Mouse (Mus musculus): ENCODE results near the gene Ank3.
"Not testable (repeated sequence)": the region's sequence is repeated elsewhere in the genome, so short reads cannot be mapped to it uniquely, and the experiment has no call there.

Ank3 gene

DNA sequence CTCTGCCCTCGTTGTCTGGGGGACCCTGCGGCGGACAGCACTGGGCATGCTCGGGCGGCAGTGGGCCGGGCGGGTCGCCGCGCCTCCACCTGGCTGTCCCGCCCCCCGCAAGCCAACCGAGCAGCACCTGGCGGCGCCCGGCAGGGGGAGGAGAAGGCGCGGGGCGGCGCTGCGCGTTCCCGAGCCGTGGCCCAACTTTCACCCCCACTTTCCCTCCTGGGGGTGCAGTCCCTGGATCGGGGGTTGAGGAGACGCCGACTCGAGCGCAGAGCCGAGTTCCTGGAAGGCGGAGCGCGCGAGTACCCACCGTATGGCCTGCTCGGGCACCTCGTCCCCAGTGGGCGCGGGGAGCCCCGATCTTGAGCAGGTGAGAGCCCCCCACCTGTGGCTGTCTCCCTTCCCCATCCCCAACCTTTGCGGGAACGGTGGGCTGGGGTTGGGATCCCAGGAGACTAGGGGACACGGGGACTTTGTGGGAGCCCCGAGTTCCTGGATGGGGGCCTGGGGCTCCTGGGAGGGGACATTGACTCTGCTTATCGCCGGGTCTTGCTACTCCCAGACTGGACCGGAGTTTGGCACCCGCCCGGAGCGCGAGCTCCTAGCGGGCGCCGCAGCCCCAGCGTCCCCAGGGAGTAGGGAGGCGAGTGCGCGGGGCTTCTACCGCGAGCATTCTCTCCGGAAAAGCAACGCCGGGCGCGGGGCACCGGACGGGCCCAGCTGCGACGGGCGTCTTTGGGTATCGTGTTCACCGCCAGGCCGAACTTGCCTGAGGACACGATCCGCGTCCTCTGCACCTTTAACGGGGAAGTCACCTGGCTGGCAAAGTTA is at the start of gene Ank3:
TSS of gene Ank3 (plus strand) at position 11 of the 828 bp plus-strand sequence.
- DNase-seq (ENCODE audit: low read depth, low spot score) = no peak

DNA sequence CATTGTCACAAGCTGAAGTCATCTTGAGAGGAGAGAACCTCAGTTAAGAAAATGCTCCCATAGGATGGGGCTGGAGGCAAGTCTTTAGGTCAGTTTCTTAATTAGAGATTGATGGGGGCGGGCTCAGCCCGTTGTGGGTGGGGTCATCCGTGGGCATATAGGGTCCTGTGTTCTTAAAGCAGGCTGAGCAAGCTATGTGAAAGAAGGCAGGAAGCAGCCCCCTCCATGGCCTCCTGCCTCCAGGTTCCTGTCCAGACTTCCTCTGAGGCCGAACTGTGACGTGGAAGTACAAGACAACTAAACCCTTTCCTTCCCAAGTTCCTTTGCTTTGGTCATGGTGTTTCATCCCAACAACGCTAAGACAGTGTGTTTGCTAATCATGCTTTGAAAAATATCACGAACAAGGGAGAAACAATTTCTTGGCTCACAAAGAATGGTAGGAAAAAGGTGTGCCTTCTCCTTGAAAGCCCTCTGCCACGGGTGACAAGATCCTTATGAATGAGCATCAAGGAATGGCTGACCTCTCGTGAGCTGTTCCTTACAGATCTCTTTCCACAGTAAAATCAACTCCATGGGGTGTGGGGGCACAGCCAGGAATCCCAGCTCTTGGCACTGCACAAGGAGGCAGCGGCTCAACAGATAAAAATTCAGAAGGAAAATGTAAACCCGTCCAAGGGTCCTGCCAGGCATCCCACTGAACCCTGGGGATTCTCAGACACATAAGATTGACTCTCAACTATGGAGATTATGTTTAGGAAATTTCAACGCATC is 47.3 kb upstream of the Ank3 start:
- no peak for DNase-seq (ENCODE audit: low read depth, low spot score)

DNA sequence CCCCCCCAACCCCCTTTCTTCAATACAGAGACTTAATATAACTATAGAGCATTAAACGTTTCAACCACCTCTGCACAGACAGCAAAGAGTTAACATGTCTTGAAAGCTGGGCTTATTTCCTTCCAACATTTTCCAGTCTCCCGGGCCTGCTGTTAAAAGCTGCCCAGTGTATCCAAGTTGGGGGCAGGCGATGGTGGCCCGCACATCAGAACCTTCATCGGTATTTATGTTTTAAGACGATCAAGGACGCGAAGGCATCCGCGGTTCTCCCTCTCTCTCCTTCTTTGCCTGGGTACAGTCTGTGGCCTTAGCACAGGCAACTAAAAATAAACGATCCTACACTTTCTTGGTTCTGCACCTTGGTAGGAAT is 46.7 kb upstream of the Ank3 start:
- DNase-seq (ENCODE audit: low read depth, low spot score) = no peak

- DNase-seq (ENCODE audit: low read depth, low spot score) = peak; percentile 98
These were observed 46.1 kb upstream of the Ank3 start, which contains the start of gene Cdk1 for GRCm38 (mm10) chr10:69352212-69353085. TSS of gene Cdk1 (minus strand) at chr10:69352938.

GRCm38 (mm10) chr10:69353086-69353479 is 45.5 kb upstream of the Ank3 start:
- DNase-seq (ENCODE audit: low read depth, low spot score) = not testable (repeated sequence)

- DNase-seq (ENCODE audit: low read depth, low spot score) = no peak
These were observed 38.9 kb upstream of the Ank3 start for GRCm38 (mm10) chr10:69359666-69360065.

DNA sequence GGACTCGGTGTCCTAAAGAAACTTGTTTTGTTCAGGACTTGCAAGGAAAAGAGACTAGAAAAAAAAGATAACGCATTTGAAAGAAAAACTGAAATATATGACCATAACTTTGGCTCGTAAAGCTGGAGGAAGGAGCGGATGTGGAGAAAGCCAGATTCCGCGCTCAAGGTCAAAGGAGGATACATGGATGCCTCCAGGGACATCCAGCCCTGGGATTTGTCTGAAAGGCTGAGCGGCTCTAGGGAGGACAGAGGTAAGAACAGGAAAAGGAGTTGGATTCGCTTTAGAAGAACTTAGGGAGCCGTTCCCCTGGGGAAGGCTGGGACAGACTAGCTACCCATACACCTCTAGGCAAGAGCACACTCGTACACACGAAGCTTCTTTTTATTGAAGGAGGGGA is 32.4 kb upstream of the Ank3 start:
- no peak for DNase-seq (ENCODE audit: low read depth, low spot score)

DNA sequence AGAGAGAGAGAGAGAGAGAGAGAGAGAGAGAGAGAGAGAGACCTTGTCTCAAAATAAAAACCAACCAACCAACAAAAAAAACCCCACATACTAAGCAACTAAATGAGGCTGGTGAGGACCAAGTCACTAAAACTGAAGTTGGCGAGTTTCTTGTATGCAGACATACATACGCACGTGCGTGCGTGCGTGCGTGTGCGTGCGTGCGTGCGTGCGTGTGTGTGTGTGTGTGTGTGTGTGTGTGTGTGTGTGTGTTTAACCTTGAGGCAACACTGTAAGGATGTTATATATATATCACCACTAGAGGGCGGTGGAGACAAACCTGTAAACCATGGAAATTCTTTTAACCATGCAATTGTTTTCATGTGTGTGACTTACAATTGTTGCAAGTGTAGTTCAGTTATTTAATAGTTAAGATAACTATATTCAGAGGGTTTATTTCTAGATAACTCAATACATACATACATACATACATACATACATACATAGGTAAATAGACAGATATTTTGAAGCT is 31.6 kb upstream of the Ank3 start:
- DNase-seq (ENCODE audit: low read depth, low spot score) = peak; percentile 35

DNA sequence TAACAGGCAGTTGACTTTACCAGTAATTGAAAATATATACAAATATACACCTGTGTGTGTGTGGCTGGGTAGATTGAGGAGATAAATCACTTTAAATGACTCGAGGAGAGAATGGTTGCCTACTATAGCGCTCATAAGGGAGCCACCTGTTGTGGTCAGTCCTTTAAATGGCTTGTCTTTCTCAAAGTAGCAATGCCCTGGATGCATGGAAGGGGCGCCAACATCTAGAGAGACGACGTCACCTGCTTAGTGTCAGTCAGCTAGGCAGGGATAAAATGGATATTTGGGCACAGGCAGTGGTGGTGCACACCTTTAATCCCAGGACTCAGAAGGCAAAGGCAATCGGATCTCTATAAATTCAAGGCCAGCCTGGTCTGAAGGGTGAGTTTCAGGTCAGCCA is 29.3 kb upstream of the Ank3 start:
- no peak for DNase-seq (ENCODE audit: low read depth, low spot score)

DNA sequence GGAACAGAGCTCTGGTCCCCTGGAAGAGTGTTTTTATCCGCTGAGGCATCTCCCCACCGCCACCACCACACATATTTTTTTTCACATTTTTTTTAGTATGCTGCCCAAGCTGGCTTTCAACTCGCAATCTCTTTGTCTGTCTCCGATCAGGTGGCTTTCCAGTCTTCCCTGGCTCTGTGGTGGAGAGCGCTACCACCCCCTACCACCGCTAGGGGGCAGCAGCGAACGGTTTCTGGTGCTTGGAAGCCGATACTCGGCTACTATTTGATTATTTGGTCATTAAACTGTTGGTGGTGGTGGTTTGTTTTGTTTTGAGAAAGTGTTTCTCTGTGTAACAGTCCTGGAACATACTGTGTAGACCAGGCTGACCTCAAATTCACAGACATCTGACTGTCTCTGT is 27.1 kb upstream of the Ank3 start:
- peak; percentile 46 for DNase-seq (ENCODE audit: low read depth, low spot score)

GRCm38 (mm10) chr10:69372061-69372460 is 26.5 kb upstream of the Ank3 start:
- DNase-seq (ENCODE audit: low read depth, low spot score) = peak; percentile 71

GRCm38 (mm10) chr10:69373796-69374550 is 24.6 kb upstream of the Ank3 start:
- DNase-seq (ENCODE audit: low read depth, low spot score) = no peak

GRCm38 (mm10) chr10:69375154-69375553 is 23.4 kb upstream of the Ank3 start:
- no peak for DNase-seq (ENCODE audit: low read depth, low spot score)

DNA sequence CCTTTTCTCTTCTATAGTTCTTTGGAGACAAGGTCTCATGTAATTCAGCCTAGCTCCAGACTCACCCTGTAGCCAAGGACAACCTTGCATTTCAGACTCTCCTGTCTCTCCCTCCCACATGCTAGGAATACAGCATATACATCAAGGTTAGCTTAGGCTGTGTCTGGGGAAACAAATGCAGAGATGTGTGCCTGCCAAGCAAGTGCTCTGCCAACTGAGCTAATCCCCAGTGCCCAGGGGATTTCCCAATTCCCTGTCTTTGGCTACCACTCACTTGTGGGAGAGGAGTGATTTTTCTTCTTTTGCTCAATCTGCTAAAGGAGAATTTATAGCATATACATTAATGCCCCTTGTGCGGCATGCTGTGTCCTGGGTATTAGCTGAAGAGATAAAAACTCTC is 15.4 kb upstream of the Ank3 start:
- no peak for DNase-seq (ENCODE audit: low read depth, low spot score)

DNA sequence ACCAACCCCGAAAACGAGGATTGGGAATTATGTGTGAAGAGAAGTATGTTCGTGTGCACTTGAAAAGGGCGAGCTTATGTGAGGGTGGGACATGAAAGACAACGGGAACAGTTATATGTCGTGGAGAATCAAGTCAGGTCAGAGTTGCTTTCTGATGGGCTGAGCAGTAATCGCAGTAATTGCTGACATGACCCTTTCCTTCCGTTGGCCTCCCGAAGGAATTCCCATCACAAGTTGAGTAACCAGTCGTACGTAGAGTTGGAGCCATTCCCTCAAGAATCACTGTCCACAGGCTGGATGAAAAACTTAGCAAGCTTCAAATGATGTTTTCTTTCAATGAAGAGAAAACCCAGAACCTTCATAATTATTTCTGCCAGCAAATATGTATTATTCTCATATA is 13.9 kb upstream of the Ank3 start:
- DNase-seq (ENCODE audit: low read depth, low spot score) = no peak

GRCm38 (mm10) chr10:69385136-69385535 is 13.4 kb upstream of the Ank3 start:
- DNase-seq (ENCODE audit: low read depth, low spot score) = no peak

GRCm38 (mm10) chr10:69386767-69387166 is 11.8 kb upstream of the Ank3 start:
- no peak for DNase-seq (ENCODE audit: low read depth, low spot score)

GRCm38 (mm10) chr10:69389511-69389910 is 9.1 kb upstream of the Ank3 start:
- no peak for DNase-seq (ENCODE audit: low read depth, low spot score)

DNA sequence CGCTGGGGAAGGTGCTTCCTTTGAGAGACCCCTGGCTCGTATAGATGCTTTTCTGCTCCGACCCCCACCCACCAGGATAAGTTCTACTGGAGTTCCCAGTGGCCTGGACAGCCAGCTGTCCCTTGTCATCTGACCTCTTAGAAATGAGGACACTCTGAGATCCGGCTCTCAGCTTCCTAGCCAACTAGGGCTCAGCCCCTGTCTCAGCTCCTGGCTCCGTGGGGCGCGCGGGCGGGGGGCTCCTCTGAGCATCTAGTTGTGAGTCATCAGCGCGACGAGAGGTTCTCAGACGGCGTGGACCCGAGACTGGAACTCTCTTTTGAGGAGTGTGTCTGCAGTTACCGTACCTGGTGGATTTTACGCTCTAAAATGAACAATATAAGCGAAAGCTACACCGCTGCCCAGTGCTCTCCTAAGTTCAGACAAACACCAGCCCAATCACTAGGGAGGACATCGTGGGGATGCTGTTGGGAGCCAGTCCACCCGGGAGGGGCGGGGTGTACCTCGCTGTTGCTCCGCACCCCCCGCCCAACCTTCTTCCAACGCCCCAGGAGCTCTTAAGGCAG is 293 bp upstream of the Ank3 start:
- no peak for DNase-seq (ENCODE audit: low read depth, low spot score)

GRCm38 (mm10) chr10:69399814-69400385 is 1.3 kb downstream of the Ank3 start:
- DNase-seq (ENCODE audit: low read depth, low spot score) = no peak
